Mouse (Mus musculus) ES-E14 (cell line): Measurements from ENCODE around the gene Pkp1.

Experiments used
- CHD2 ChIP-seq: IDR thresholded peaks from 2 replicates; pipeline ENCODE4 v1.6.1; 2014; ENCODE audit warnings: mild to moderate bottlenecking, low read depth, low read length, inconsistent platforms
- MAFK ChIP-seq: IDR thresholded peaks from 2 replicates; pipeline ENCODE4 v1.6.1; 2014; ENCODE audit warnings: mild to moderate bottlenecking, low read depth, low read length, inconsistent platforms; ENCODE audit not compliant: insufficient read depth
- ZC3H11A ChIP-seq: IDR thresholded peaks from 2 replicates; pipeline ENCODE4 v1.6.1; 2012; ENCODE audit warnings: low read depth, mild to moderate bottlenecking, inconsistent platforms, low read length, borderline replicate concordance

GRCm38 (mm10) chr1:135945711-135946110 lies 26.7 kb upstream of the Pkp1 start:
- TF ChIP-seq MAFK (no peak), CHD2 (no peak), ZC3H11A (peak; percentile 43; the same call in 1 of the 2 replicates)
